Mouse (Mus musculus) heart, postnatal 10 days (tissue): ENCODE results near the gene Nectin2. TPM values are rescaled to one million over a fixed set of nuclear protein-coding genes. Genes with fewer than 3 reads are reported as not detected.

ENCODE experiments used
- DNase-seq, 2 experiments: peaks; one replicate each; pipeline ENCODE4 v3.0.0; 2021
- intact Hi-C: fragments of 180-260 bp; cut with DNase I; formaldehyde crosslinking; loops from one replicate; pipeline ENCODE4 v1.15.1; 2025
- total RNA-seq, 2 experiments: library from RNA; stranded (reverse); gene quantifications; 2 replicates each; pipeline ENCODE4 v1.2.3; 2021

The Nectin2 gene
- total RNA-seq, 2 experiments from 2014 or later, result 43.1 to 45.2 TPM

DNA sequence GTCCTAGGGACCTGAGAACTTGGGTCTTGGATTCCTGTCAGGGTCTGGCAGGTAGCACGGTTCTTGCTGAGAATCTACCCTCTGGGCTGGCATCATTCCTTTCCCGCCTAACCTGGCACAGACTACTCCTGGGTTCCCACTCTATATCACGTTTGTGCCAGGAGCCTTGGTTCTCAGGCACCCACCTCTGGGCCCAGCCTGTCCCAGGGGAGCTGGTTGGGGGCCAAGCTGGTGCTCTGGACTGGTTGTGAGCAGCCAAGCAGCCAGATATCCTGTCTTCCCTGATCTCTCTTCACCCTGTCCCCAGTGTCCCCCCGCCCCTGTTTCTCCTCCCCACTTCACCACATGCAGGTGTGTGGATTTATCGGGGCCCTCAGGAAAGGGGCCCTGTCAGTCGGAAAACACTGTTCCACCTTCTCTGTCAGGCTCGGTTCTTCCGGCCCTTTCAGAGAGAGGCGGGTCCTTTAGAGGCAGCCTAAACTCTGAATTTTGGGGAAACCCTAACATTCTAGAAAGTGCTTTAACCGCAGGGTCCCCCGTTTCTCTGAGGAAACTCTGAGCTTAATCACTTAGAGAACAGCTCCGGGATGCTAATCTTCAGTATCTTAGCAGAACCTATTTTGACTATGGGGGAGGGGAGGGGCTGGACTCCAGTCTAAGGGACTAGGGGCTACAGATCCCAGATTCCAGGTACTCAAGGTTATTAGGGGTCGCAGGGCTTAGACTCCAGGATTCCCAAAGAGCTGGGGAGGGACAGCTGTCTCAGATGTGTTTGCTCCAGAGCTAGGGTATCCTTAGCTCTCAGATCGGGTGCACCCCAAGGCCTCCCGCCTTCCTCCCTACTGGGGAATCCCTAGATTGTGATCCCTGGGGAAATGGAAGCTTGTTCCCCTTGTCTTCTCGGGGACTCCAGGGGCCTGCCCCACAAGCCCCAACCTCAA, 19.4 kb upstream of the Nectin2 start:
- DNase-seq, result peak in 1 of 2 experiments; percentile 52
- intact Hi-C loops, result loop anchor here (2.0 kb wide), 1 partner anchor 17 kb away; no protein-coding TSS in a partner anchor

- intact Hi-C loops, result loop anchor here (2.0 kb wide), 1 partner anchor 16 kb away; no protein-coding TSS in a partner anchor
- DNase-seq, result no peak
Measured at GRCm38 (mm10) chr7:19769001-19769400, 18.7 kb upstream of the Nectin2 start.

GRCm38 (mm10) chr7:19768251-19768650, 18.0 kb upstream of the Nectin2 start:
- intact Hi-C loops, result loop anchor here (2.0 kb wide), 1 partner anchor 15 kb away; no protein-coding TSS in a partner anchor
- peak in 1 of 2 experiments; percentile 39 for DNase-seq

DNA sequence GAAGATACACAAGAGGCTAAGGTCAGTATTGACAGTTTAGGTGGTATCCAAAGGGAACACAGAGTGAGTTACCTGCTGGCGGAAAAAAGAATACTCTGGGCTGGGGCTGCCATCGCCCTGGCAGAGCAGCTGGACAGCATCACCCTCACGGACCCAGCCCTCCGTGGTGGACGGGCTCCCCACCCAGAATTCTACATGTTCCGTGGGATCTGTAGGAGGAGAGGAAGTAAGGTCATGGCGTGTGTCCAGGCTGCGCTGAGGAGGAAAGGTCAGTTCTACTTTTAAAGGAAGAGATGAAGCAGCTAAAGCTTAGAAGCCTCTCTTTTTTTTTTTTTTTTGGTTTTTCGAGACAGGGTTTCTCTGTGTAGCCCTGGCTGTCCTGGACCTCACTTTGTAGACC, 14.3 kb upstream of the Nectin2 start:
- intact Hi-C loops, result no loop called here
- DNase-seq, result no peak

GRCm38 (mm10) chr7:19763829-19764477, 13.7 kb upstream of the Nectin2 start:
- intact Hi-C loops, result no loop called here
- peak in 1 of 2 experiments; percentile 41 for DNase-seq

- intact Hi-C loops, result no loop called here
- DNase-seq, result no peak
Measured at GRCm38 (mm10) chr7:19762283-19762682, 12.0 kb upstream of the Nectin2 start.

DNA sequence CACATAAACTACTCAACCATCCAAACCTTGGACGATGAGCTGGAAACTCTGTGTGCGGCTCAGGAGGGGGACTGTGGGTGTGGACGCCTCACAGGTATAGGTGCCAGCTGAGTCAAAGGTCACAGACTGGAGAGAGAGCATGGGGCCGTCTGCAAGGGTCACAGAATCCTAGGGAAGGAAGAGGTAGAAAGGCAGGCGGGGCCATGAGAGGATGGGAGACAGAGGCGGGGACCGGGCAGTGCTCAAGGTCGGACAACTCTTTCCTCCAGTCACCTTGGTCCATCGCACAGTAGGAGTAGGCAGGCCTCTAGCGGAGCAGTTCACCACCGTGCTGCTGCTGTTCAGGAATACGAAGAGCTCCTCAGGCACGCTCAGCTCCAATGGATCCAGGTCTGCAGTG, 9.7 kb upstream of the Nectin2 start:
- peak in 1 of 2 experiments; percentile 43 for DNase-seq
- intact Hi-C loops, result no loop called here

DNA sequence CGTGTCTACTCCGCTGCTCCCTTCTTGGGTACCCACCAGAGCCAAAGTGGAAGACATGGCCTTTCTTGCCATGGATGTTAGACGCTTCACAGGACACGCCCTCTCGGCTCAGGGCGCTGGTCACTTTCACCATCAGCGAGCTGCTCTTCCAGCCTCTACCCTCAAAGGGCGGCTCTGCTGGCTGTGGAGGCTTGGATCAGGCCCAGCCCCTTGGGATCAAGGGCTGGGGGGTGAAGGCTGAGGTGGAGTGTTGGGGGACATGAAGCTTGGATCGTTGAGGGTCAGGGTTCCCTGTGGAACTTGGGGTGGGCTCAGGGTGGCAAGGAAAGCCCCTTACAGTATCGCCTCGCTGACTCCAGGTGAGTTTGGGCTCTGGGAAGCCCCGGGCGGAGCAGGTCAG, 8.3 kb upstream of the Nectin2 start:
- intact Hi-C loops, result no loop called here
- DNase-seq, result no peak

- intact Hi-C loops, result no loop called here
- peak; percentile 92 to 94 for DNase-seq
Measured at GRCm38 (mm10) chr7:19755851-19756786, 5.8 kb upstream of the Nectin2 start.

DNA sequence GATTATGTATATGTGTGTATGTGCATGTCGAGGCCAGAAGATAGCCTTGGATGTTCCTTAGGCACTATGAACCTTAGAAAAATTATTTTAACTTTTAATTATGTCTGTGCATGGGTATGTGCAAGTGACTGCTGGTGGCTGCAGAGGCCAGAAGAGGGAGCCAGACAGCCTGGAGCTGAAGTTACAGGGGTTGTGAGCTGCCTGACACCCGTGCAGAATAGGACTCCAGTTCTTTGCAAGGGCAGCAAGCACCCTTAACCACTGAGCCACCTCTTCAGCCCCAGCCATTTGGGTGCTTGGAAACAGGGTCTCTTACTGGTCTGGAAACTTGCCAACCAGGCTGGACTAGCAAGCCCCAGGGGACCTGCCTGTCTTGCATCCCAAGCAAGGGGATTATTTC, 4.7 kb upstream of the Nectin2 start:
- intact Hi-C loops, result no loop called here

DNA sequence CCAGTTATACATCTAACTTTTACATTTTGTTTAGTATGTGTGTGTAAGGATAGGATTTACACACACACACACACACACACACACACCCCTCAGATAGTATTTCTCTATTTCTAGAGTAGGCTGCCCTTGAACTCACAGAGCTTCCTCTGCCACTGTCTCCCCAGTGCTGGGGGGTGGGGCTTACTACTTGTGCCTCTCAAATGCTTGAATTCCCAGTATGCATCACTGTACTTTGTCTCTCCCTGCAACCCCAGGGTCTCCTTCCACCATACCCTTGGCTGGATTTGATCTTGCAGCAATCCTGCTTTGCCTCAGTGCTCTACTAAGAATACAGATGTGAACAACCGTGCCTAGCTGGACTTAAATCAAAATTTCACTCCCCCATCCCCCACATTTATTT, 3.8 kb upstream of the Nectin2 start:
- intact Hi-C loops, result no loop called here
- peak in 1 of 2 experiments; percentile 27 for DNase-seq

More for the DNA sequence above, 4.7 kb upstream of the Nectin2 start:
- DNase-seq, result peak in 1 of 2 experiments; percentile 49

DNA sequence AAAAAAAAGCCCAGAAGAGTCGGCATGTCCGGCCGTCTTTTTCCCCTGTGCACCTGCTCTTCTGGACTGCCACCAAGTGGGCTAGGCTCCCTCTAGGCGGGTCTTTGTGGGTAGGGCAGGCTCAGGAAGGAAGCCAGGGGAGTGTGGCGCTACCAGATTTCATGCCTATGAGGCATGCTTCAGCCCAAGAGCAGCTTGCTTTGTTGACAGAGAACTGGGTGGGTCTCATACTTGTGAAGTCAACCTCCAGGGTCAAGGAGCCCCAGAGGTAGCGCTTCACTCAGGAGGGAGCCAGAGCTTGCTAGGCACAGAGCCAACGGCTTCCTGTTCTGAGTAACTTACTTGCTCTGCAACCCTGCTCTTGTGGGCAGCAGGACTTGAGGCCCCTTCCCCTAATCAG, 3.3 kb upstream of the Nectin2 start:
- intact Hi-C loops, result loop anchor here (2.0 kb wide), 1 partner anchor 15 kb away; no protein-coding TSS in a partner anchor
- peak in 1 of 2 experiments; percentile 63 for DNase-seq

DNA sequence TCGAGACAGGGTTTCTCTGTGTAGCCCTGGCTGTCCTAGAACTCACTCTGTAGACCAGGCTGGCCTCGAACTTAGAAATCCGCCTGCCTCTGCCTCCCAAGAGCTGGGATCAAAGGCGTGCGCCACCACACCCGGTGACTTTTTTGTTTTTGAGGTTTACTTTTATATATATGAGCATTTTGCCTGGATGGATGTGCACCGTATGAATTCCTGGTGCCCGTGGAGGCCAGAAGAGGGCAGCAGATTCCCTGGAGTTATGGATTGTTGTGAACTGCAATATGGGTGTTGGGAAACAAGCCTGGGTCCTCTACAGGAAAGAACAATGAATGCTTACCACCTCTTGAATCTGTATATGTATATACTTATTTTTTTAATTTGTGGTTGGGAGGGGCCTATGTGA, 2.4 kb upstream of the Nectin2 start:
- intact Hi-C loops, result loop anchor here (2.0 kb wide), 1 partner anchor 16 kb away; no protein-coding TSS in a partner anchor

GRCm38 (mm10) chr7:19751070-19751383, 744 bp upstream of the Nectin2 start:
- intact Hi-C loops, result loop anchor here (2.0 kb wide), 1 partner anchor 96 kb away; no protein-coding TSS in a partner anchor
- DNase-seq, result peak in 1 of 2 experiments; percentile 38

More for the DNA sequence above, 2.4 kb upstream of the Nectin2 start:
- DNase-seq, result no peak

GRCm38 (mm10) chr7:19749389-19750216, 680 bp downstream of the Nectin2 start:
- peak; percentile 97 to 99 for DNase-seq

GRCm38 (mm10) chr7:19748219-19749195, 1.8 kb downstream of the Nectin2 start:
- intact Hi-C loops, result loop anchor here (2.0 to 5.0 kb wide), 2 partner anchors 32 to 184 kb away; no protein-coding TSS in a partner anchor
- DNase-seq, result peak in 1 of 2 experiments; percentile 63

More at GRCm38 (mm10) chr7:19749389-19750216, 680 bp downstream of the Nectin2 start:
- intact Hi-C loops, result loop anchor here (1.0 to 5.0 kb wide), 4 partner anchors 33 to 183 kb away; no protein-coding TSS in a partner anchor

DNA sequence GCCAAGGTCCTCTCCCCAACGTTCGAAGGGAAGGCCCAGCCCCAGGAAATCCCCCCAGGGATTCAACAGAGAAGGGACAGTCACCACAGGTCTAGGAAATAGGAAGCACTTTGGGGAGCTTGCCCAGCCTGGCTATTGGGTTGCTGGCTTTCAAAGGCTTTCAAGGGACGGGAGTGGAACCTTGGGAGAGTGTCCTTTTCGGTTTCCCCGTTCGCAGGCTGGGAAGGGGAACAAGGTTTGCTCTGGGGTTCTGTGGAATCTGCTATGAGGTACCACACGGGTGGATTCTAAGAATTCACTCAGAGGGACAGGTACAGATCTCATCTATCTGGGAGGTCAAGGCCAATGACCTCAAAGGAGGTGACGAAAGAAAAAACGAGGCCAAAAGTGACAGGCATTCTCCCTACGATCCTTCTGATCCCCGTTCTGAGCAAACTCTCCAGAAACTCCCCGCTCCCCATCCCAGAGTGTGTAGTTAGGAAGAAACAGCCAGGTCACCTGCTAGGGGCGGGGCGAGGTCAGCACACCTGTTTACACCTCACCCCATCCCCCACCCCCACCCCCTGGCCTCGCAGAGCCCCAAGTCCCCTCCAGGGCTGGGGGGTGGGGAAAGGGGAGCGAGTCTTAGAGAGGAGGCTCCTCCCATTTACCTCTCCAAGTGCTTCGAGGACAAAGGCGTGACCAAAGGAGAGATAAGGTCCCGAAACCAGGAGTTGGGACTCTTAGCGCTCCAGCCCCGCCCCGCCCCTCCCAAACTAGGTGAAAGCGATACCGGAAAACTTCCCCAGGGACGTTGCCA, 2.7 kb downstream of the Nectin2 start:
- peak in 1 of 2 experiments; percentile 28 for DNase-seq
- intact Hi-C loops, result loop anchor here (2.0 to 5.0 kb wide), 3 partner anchors 31 to 185 kb away; no protein-coding TSS in a partner anchor
